In the genomic region with DNA sequence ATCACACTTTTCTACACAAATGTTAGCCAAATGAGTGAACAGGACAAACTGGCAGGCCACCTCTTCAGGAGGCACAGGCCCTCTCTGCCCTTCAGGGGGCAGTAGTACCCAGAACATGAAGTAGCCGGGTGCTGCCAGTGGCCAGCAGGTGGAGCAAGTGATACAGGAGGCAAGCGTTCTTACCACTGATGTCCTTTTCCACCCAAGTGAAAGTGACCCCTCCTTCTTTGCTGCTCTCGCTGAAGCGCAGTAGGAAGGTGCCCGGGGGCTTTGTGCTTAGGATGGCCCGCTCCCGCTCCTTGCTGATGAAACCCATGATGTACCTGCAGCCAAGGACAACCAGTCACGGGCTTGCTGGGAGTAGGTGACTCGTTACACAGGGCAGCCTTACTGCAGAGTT, we compare ENCODE assay signal across 8 mouse cellular contexts. TPM values are rescaled to one million over a fixed set of nuclear protein-coding genes. Genes with fewer than 3 reads are reported as not detected.
DNase-seq lines count a peak whose midpoint lies in the region; ATAC-seq and TF ChIP-seq lines count a peak whose summit lies in the region.

No protein-coding gene starts in this region.

- H3K9ac ChIP-seq in CH12.LX (ENCODE audit: insufficient read depth, low read depth) = no peak overlapping the region
- H3K9ac ChIP-seq in heart, embryonic 12.5 days = 0 out of 2 replicates have a peak overlapping the region, but pooled peaks have one; percentile 37
- peak overlapping the region; percentile 34; the same call in 1 of the 2 replicates for H3K9ac ChIP-seq in liver, embryonic 14.5 days (replicated peaks)

- H3K36me3 ChIP-seq in CH12.LX (replicated peaks in 1 of 2; ENCODE audit: control insufficient read depth in 1 of 2, insufficient read depth in 1 of 2, low read length in 1 of 2) = peaks cover 69 to 85% of the 10 kb centered on the region in 2 experiments
- peaks cover 77% of the 10 kb centered on the region for H3K36me3 ChIP-seq in heart, embryonic 12.5 days
- H3K36me3 ChIP-seq in liver, embryonic 14.5 days (replicated peaks; ENCODE audit: control insufficient read depth, insufficient read depth, low read depth) = peaks cover 20% of the 10 kb centered on the region

- H3K4me1 ChIP-seq in CH12.LX (ENCODE audit: control insufficient read depth in 1 of 2, insufficient read depth in 2 of 2) = peaks cover 19 to 35% of the 10 kb centered on the region in 2 experiments
- peaks cover 32% of the 10 kb centered on the region for H3K4me1 ChIP-seq in heart, embryonic 12.5 days (replicated peaks)
- peaks cover 22 to 42% of the 10 kb centered on the region in 2 experiments for H3K4me1 ChIP-seq in liver, embryonic 14.5 days (replicated peaks; ENCODE audit: control insufficient read depth in 2 of 2, insufficient read depth in 2 of 2, low read length in 1 of 2)
- H3K4me1 ChIP-seq in olfactory bulb, adult 2 months (ENCODE audit: control insufficient read depth, insufficient read depth, low read length) = peaks cover 3% of the 10 kb centered on the region; the same call in 1 of the 2 replicates

- TF ChIP-seq RAD21 in CH12.LX (IDR thresholded peaks at IDR 0.05; ENCODE audit: low read depth, low read length) = no peak; the same call in none of the 2 replicates

- dilution Hi-C loops in CH12.LX (cut with MboI; ENCODE audit: extremely low pct_ligation_motif_present, extremely low pct_unique_long_range_greater_than_20kb, low sequenced_read_pairs) = no loop called here

- peak; percentile 96 for DNase-seq in CH12.LX (ENCODE audit: extremely low read depth)
- peak; percentile 96 for DNase-seq in brain, adult 2 months (ENCODE audit: low read depth, low spot score)
- peak; percentile 82 for DNase-seq in fat pad, adult 2 months (ENCODE audit: extremely low read depth, low read depth, low spot score)
- DNase-seq in kidney, postnatal 14 days = peak; percentile 91
- DNase-seq in liver, embryonic 14.5 days (ENCODE audit: low read depth in 3 of 3, low spot score in 3 of 3) = peak; percentile 82 to 88 (median 84)
- DNase-seq in thymus, adult 18-20 months = peak; percentile 74 to 85

- H3K4me3 ChIP-seq in CH12.LX (replicated peaks in 1 of 3; ENCODE audit: low read depth in 2 of 3, low read length in 2 of 3, poor library complexity in 1 of 3) = no peak overlapping the region
- no peak overlapping the region for H3K4me3 ChIP-seq in heart, embryonic 12.5 days
- H3K4me3 ChIP-seq in liver, embryonic 14.5 days (ENCODE audit: insufficient read depth in 1 of 2, low read depth in 2 of 2, low read length in 2 of 2) = no peak overlapping the region
- H3K4me3 ChIP-seq in olfactory bulb, adult 2 months (ENCODE audit: insufficient read depth, low read depth, low read length) = no peak overlapping the region

- TF ChIP-seq CTCF in CH12.LX (conservative IDR thresholded peaks at IDR 0.05 in 1 of 2, IDR thresholded peaks at IDR 0.05 in 1 of 2; ENCODE audit: low read depth in 2 of 2, low read length in 2 of 2) = peak; percentile 97 to 100
- TF ChIP-seq CTCF in liver, embryonic 14.5 days (IDR thresholded peaks at IDR 0.05; ENCODE audit: low read depth) = peak; percentile 100
- TF ChIP-seq CTCF in olfactory bulb, adult 2 months (IDR thresholded peaks at IDR 0.05; ENCODE audit: insufficient read depth, low read depth, low read length) = peak; percentile 100

- no peak overlapping the region for H3K27ac ChIP-seq in CH12.LX (ENCODE audit: insufficient read depth, low read depth)
- H3K27ac ChIP-seq in heart, embryonic 12.5 days (ENCODE audit: poor library complexity, severe bottlenecking) = no peak overlapping the region
- H3K27ac ChIP-seq in liver, embryonic 14.5 days = no peak overlapping the region
- no peak overlapping the region for H3K27ac ChIP-seq in olfactory bulb, adult 2 months (ENCODE audit: insufficient read depth, low read depth, low read length)

- 18% methylated on average over 9 of the region's 9 CpGs for WGBS in heart, embryonic 12.5 days
- 15% methylated on average over 9 of the region's 9 CpGs for WGBS in liver, embryonic 14.5 days (ENCODE audit: insufficient replicate concordance)
- 20% methylated on average over 9 of the region's 9 CpGs for WGBS in olfactory bulb, adult 2 months

- peak; percentile 60 for ATAC-seq in heart, embryonic 12.5 days (ENCODE audit: insufficient number of reproducible peaks, low FRiP score)
- peak; percentile 61 for ATAC-seq in liver, embryonic 14.5 days (ENCODE audit: insufficient read depth)

- no peaks in the 10 kb centered on the region for H3K9me3 ChIP-seq in CH12.LX (replicated peaks; ENCODE audit: low read length)
- no peaks in the 10 kb centered on the region for H3K9me3 ChIP-seq in heart, embryonic 12.5 days (replicated peaks)
- H3K9me3 ChIP-seq in liver, embryonic 14.5 days (ENCODE audit: control insufficient read depth, low read length) = no peaks in the 10 kb centered on the region

- in situ Hi-C loops in CH12.LX (cut with MboI; ENCODE audit: low pct_ligation_motif_present, low pct_unique_long_range_greater_than_20kb, low sequenced_read_pairs) = loop anchor here (5.0 kb wide), 1 partner anchor 64 kb away; no protein-coding TSS in a partner anchor

- TF ChIP-seq POLR2A in CH12.LX (IDR thresholded peaks at IDR 0.05; ENCODE audit: low read depth, low read length) = no peak
- TF ChIP-seq POLR2A in olfactory bulb, adult 2 months (IDR thresholded peaks at IDR 0.05; ENCODE audit: insufficient read depth, low read depth, low read length) = no peak

- no peak overlapping the region for H3K4me2 ChIP-seq in CH12.LX (ENCODE audit: insufficient read depth, low read depth, poor library complexity, severe bottlenecking)
- H3K4me2 ChIP-seq in heart, embryonic 12.5 days = peak overlapping the region; percentile 39
- H3K4me2 ChIP-seq in liver, embryonic 14.5 days (ENCODE audit: low read depth) = peak overlapping the region; percentile 59

- no peak for TF ChIP-seq EP300 in CH12.LX (IDR thresholded peaks at IDR 0.05; ENCODE audit: low read length)
- 0 out of 2 replicates have a peak, but pooled peaks have one; percentile 11 for TF ChIP-seq EP300 in liver, embryonic 14.5 days (IDR thresholded peaks at IDR 0.05; ENCODE audit: low read depth)

- no peaks in the 10 kb centered on the region for H3K27me3 ChIP-seq in CH12.LX (replicated peaks)
- H3K27me3 ChIP-seq in heart, embryonic 12.5 days (replicated peaks) = no peaks in the 10 kb centered on the region
- H3K27me3 ChIP-seq in liver, embryonic 14.5 days (ENCODE audit: control insufficient read depth, insufficient read depth, low read length) = no peaks in the 10 kb centered on the region

- H3K79me2 ChIP-seq in CH12.LX (replicated peaks; ENCODE audit: control insufficient read depth, extremely low read depth, insufficient read depth, poor library complexity, severe bottlenecking) = no peaks in the 10 kb centered on the region

TF ChIP-seq in CH12.LX, 34 proteins besides CTCF, POLR2A, EP300 and RAD21 (continues in another document):
- no peak for TF ChIP-seq PAX5 (IDR thresholded peaks at IDR 0.05; ENCODE audit: low read length)
- TF ChIP-seq CHD2 (IDR thresholded peaks at IDR 0.05; ENCODE audit: low read length) = no peak
- no peak for TF ChIP-seq UBTF (IDR thresholded peaks at IDR 0.05; ENCODE audit: low read depth, low read length)
- TF ChIP-seq ETS1 (conservative IDR thresholded peaks at IDR 0.05; ENCODE audit: low read depth, low read length) = no peak
- no peak for TF ChIP-seq GABPA (IDR thresholded peaks at IDR 0.05; ENCODE audit: insufficient replicate concordance, low read depth, low read length)
- TF ChIP-seq ZKSCAN1 (IDR thresholded peaks at IDR 0.05; ENCODE audit: borderline replicate concordance, low read depth, low read length) = no peak
- peak; percentile 82 for TF ChIP-seq ZNF384 (IDR thresholded peaks at IDR 0.05; ENCODE audit: low read depth, low read length)
- peak; percentile 62; the same call in 1 of the 2 replicates for TF ChIP-seq MAX (IDR thresholded peaks at IDR 0.05; ENCODE audit: low read length)
- TF ChIP-seq TBP (conservative IDR thresholded peaks at IDR 0.05; ENCODE audit: low read depth, low read length) = no peak
- TF ChIP-seq SMC3 (IDR thresholded peaks at IDR 0.05; ENCODE audit: low read depth, low read length) = peak; percentile 100
- TF ChIP-seq JUND (conservative IDR thresholded peaks at IDR 0.05; ENCODE audit: low read depth, low read length) = peak; percentile 54; the same call in 1 of the 2 replicates
- peak; percentile 82 for TF ChIP-seq TCF12 (IDR thresholded peaks at IDR 0.05; ENCODE audit: low read depth, low read length)
- no peak for TF ChIP-seq POLR2AphosphoS2 (IDR thresholded peaks at IDR 0.05; ENCODE audit: low read depth, low read length)
- TF ChIP-seq KAT2A (IDR thresholded peaks at IDR 0.05; ENCODE audit: insufficient replicate concordance, low read length) = no peak

RNA-seq across cellular contexts. Expression of gene Stat5a, which starts 34.3 kb away (rescaled TPM):
- total RNA-seq in CH12.LX (2012; rRNA removed) (18.7 and 23.6 TPM in 2 replicates), CH12.LX (2014; rRNA removed) (17.4 and 17.5 TPM in 2 replicates)
- 21.2 and 23.0 TPM in 2 replicates for polyA plus RNA-seq in CH12.LX (2012; ENCODE audit: insufficient read length, low read depth)
- polyA plus RNA-seq in heart, embryonic 12.5 days (2016; fragmentation: Nextera tagmentation; extraction: Ambion mirVana) = 6.6 and 8.3 TPM in 2 replicates
- polyA plus RNA-seq in liver, embryonic 14.5 days (2012; rRNA removed) = 7.8 and 8.5 TPM in 2 replicates
- 7.2 and 8.6 TPM in 2 replicates for polyA plus RNA-seq in liver, embryonic 14.5 days (2014; fragmentation: Nextera tagmentation; extraction: Ambion mirVana)
- polyA plus RNA-seq in olfactory bulb, adult 2 months (2012; ENCODE audit: insufficient read depth, insufficient read length, low replicate concordance, missing spikeins) = not detected in 2 replicates

RNA-seq across cellular contexts. Expression of gene Stat5b, which starts 43.0 kb away (rescaled TPM):
- total RNA-seq in CH12.LX (2012; rRNA removed) (19.4 and 24.4 TPM in 2 replicates), CH12.LX (2014; rRNA removed) (9.7 and 11.4 TPM in 2 replicates)
- 12.1 and 14.0 TPM in 2 replicates for polyA plus RNA-seq in CH12.LX (2012; ENCODE audit: insufficient read length, low read depth)
- 35.0 and 35.3 TPM in 2 replicates for polyA plus RNA-seq in heart, embryonic 12.5 days (2016; fragmentation: Nextera tagmentation; extraction: Ambion mirVana)
- polyA plus RNA-seq in liver, embryonic 14.5 days (2012; rRNA removed) = 10.6 and 12.4 TPM in 2 replicates
- polyA plus RNA-seq in liver, embryonic 14.5 days (2014; fragmentation: Nextera tagmentation; extraction: Ambion mirVana) = 16.4 and 19.3 TPM in 2 replicates
- 121 TPM in 1 of 2 replicates, not detected in the other for polyA plus RNA-seq in olfactory bulb, adult 2 months (2012; ENCODE audit: insufficient read depth, insufficient read length, low replicate concordance, missing spikeins)

RNA-seq across cellular contexts. Expression of gene Stat3, which starts 45.9 kb away (rescaled TPM):
- total RNA-seq in CH12.LX (2012; rRNA removed) (51.1 and 52.1 TPM in 2 replicates), CH12.LX (2014; rRNA removed) (35.9 TPM in 2 replicates)
- polyA plus RNA-seq in CH12.LX (2012; ENCODE audit: insufficient read length, low read depth) = 66.7 and 69.2 TPM in 2 replicates
- polyA plus RNA-seq in heart, embryonic 12.5 days (2016; fragmentation: Nextera tagmentation; extraction: Ambion mirVana) = 60.0 and 63.2 TPM in 2 replicates
- 15.0 and 17.7 TPM in 2 replicates for polyA plus RNA-seq in liver, embryonic 14.5 days (2012; rRNA removed)
- 27.2 and 27.4 TPM in 2 replicates for polyA plus RNA-seq in liver, embryonic 14.5 days (2014; fragmentation: Nextera tagmentation; extraction: Ambion mirVana)
- not detected in 2 replicates for polyA plus RNA-seq in olfactory bulb, adult 2 months (2012; ENCODE audit: insufficient read depth, insufficient read length, low replicate concordance, missing spikeins)
